Mouse (Mus musculus): ENCODE measurements around the gene Olfml3.

Olfml3 gene

DNA sequence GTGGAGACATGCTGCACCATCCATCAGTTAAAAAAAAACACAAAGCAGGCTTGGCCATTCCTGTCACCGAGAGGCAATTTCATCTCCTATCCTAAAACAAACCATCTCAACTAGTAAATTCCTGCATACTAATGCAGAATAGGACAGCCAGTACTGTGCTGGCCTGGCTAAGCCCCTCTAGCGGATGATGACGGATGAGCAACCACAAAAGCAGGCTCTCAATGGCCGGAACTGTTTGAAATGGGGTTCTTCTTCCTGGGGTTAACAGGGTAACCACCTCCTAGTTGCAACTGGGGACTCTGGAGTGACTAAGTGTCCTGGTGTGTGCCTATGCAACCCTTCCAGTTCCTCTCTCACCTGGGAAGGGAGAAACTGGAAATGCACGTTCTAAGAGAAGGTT is 2.5 kb upstream of the Olfml3 start:
- in situ Hi-C loops (cut with MboI, MseI) = no loop called here

DNA sequence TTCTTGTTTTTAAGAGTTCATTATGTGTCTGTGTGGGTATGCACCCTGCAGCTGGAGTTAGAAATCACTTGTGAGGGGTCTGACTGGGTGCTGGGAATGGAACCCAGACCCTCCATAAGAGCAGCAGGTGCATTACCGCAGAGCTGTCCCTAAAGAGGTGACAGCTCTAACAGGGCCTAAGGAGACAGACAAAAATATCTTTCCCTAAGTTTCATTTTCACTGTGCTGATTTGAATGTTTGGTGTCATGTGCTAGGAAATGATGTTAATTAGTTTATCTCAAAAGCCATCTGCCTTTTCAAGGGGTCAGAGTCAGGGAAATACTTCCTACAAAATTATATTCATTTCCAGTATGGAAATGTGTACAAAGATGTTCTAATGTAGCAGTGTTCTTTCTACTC is 1.5 kb upstream of the Olfml3 start, which contains the start of gene Gm10964:
Gene Gm10964 (plus strand): TSS at position 38 of the 400 bp plus-strand sequence.
- in situ Hi-C loops (cut with MboI, MseI) = loop anchor here (5.0 kb wide), 1 partner anchor 347 kb away; no protein-coding TSS in a partner anchor

DNA sequence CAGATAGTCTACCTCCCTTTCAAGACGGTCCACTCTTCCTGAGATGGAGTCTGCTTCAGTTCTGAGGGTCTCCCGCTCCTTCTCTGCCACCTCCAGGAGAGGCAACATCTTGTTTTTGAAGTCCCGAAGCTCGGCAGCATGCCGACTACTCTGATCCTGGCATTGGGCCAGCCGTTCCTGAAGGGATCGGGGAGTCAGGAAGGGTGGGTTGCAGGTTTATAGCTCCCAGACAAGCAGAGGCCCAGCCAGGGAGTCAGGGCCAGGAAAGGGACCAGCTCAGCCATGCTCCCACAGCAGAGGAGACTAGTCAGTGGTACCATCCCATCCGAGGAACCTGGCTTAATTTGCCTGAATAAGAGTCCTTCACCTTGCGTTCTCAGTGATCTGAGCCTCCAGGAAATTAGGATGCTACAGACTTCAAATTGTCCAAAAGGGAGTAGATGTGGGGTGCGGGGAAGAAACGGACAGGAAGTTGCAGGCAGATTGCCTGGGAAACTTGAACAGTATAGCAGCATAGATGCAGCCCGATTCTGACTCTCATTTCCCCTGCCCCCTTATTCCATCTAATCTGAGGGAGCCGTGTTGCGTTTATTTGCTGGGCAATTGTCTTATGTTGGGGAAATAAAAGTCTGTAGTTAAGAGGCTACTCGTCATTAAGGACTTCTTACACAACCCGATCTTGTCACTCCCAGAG is 593 bp downstream of the Olfml3 start:
- in situ Hi-C loops (cut with MboI, MseI) = loop anchor here (5.0 kb wide), 1 partner anchor 345 kb away; no protein-coding TSS in a partner anchor

DNA sequence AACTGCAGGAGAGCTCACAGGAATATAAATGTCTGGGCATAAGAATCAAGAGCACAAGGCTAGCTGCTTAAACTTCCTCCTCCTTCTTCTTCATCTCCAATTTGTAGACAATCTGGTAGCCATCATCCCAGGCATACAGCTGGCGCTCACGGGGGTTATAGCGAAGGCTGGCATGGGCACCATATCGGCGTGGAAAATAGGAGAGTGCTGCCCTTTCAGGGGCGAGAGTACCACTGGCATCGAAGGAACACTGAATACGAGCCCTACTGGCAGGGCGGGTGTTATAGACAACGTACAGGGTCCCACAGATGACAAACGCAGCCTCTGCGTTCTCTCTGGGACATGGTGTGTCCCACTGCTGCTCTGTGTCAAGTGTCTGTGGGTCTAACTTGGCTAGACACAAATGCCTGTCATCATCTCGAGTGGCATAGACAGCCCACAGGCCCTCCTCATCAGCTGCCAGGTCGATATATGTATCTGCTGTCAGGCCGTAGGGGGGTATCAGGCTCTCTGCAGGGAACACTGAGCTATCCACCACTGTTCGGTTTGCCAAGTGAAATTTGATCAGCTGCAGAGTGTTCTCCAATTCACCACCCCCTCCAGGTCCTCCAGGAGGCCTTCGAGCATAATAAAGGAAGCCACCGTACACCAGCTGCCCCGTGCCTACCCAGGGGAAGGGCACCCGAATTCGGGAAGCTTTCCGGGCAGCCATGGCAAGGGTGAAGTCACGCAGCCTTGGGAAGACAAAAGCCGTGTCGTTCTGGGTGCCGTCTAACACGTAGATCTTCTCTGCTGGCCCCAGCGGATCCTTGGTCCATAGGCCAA is 1.8 kb downstream of the Olfml3 start:
- in situ Hi-C loops (cut with MboI, MseI) = loop anchor here (5.0 kb wide), 1 partner anchor 344 kb away; no protein-coding TSS in a partner anchor

DNA sequence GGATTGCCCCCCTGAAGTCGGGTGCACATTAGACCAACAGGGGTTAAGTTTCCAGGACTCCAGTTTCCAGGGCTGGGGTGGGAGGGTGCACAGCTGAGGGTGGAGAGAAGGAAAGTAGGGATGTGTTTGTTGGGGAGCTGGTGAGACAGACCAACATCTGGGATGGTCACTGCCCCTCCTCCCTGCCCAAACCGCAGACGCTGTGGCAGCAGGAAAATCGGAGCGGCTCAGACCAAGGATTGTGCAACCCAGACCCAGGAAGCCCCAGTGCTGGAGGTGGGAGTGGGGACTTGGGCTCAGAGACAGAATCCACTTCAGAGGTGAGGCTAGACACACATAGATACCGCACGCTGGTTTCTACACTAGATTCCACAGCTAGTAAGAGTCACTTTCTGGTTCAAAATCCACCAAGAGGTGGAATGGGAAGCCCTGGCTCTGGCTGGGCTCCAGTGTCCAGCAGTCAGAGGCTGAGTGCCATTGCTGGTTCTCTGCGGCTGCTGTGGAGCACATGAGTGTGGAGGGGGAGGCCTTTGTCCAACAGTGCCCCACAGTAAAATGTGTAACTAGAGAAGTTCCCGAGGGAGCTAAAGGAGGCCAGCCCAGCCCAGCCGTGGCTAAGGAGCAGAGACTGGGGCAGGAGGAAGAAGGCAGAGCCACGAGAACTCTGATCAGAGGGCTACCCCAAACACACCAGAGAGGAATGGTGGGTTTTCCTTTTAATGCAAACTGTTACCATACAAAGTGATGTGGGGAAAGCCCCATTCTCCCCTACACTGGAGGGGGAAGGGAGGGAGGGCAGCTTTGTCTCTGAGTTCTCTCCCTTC is 2.9 kb downstream of the Olfml3 start:
- in situ Hi-C loops (cut with MboI, MseI) = loop anchor here (5.0 kb wide), 1 partner anchor 343 kb away; no protein-coding TSS in a partner anchor

DNA sequence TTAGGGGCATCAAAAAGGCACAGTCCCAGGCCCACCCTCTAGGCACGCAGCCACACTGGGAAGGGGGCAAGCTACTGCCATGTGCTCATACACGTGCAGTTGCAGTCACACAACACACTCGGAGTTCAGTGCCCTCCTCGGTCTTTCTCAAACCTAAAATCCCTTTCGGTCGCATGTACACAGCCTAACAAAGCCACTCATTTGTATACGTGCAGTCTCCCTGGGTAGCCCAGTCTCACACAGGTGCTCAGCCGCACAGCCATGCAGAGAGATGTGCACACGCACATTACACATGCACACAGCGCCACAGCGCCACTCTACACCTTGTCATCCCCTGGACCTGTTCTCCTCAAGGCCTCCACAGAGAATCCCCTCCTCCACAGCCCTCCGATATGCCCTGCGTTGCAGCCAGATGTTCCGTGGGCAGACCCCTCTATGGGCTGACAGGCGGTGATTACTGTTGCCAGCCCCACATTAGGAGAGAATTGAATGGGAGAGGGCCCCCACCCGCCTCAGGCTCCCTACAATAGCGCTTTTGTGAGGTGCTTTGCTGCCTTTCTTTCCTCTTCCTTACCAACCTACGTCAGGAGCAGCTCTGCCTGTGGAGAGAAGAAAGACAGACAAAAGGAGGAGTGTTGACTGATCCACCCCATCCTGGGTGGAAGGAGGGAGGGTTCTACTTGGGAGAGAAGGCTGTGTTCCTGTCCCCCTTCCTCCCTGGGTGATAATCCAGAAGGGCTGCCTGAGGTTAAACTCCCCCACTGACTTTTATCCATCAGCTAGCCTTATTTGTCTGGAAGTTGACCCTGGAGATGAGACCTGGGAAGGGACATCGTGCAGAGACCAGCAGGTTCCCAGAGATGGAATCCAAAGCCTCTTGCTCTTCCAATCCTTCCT is 3.8 kb downstream of the Olfml3 start:
- in situ Hi-C loops (cut with MboI, MseI) = no loop called here

DNA sequence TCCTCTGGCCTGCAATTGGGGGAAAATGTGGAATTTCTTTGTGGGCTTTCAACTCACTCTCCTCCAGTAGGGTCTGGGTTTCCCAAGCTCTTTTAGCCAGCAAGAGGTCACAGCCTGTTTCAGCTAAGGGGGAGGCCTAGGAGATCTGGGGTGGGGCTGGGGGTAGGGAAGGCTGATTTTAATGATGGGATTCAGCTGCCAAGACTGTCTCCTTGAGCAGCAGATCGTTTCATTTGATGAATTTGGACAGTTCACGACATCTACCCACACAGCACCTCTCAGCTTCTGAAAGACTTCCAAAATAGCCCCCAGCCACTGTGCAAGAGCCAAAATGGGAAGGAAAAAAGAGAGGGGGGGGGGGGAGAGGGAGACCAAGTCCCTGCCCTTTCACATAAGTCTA is 4.6 kb downstream of the Olfml3 start:
- in situ Hi-C loops (cut with MboI, MseI) = no loop called here

DNA sequence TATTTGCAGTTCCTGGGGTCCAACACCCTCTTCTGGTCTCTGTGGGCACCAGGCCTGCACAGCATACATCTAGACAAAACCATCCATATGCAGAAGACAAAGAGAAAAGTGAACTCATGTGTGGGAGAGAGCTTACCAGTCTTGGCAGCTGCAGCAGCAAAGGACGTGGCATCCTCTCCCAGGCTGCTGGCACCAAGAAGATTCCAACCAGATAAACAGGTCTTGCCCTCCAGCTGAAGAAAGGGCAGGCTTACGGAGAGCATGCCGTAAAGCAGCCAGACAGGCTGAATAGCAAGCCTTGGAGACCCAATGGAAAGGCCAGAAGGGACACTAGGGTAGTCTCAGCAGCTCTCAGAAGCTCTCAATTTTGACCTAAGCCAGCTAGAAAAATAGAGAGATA is 5.7 kb downstream of the Olfml3 start:
- in situ Hi-C loops (cut with MboI, MseI) = no loop called here

DNA sequence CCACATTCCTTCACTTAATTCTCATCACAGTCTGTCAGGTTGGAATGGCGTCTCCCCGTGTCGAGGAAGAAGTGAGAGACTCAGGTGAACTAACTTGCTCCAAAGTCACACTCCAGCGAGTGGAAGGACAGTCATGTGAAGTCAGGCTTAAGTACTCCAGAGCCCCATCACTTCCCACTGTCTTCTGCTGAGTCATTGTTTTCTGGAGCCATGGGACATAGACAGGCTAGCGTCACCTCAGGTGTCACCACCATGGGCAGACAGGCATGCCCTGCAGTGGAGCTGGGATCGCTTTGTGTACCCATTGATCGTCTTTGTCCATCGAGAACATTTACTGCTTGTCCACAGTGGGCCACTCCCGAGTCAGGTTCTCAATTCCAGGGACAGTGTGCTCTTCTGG is 8.0 kb downstream of the Olfml3 start:
- in situ Hi-C loops (cut with MboI, MseI) = loop anchor here (10.0 kb wide), 1 partner anchor 195 kb away; no protein-coding TSS in a partner anchor

DNA sequence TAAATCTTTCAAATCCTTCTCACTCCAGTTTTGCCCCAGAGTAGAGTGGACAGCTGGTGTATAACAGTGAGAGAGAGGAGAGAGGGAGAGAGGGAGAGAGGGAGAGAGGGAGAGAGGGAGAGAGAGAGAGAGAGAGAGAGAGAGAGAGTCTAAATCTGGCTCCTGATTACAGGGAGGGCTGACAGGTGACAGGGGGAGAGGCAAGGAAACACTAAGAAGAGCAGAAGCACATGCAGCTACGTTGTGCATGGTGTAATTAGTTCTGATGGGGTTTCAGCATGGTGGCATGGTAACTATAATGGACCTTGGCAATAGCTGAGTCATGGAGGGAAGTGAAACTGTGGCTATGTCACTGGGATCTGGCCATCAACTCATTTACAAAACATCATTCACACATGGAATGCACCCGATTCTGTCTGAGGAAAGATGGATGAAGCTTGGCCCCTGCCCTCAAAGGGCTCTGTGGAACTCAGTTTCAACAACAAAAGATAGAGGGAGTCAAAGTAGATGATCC is 9.9 kb downstream of the Olfml3 start:
- in situ Hi-C loops (cut with MboI, MseI) = loop anchor here (10.0 kb wide), 1 partner anchor 193 kb away; no protein-coding TSS in a partner anchor

DNA sequence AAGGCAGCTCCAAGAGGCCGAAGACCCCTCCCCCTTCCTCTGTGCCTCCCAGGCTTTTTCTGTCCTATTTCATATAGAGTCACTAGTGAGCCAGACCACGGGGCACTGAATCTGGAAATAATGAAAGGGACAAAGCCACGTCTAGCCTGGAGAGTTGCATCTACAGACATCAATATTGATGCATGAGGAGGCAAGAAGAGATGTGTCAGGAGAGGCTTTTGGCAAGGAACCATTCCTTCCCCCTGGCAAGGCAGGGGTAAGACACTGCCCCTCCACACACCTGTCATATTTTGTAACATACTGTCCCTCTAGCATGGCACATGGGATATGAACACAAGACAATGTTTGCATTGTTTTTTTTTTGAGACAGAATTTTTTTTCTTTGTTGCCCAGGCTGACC is 11.2 kb downstream of the Olfml3 start:
- in situ Hi-C loops (cut with MboI, MseI) = loop anchor here (10.0 kb wide), 1 partner anchor 192 kb away; no protein-coding TSS in a partner anchor

DNA sequence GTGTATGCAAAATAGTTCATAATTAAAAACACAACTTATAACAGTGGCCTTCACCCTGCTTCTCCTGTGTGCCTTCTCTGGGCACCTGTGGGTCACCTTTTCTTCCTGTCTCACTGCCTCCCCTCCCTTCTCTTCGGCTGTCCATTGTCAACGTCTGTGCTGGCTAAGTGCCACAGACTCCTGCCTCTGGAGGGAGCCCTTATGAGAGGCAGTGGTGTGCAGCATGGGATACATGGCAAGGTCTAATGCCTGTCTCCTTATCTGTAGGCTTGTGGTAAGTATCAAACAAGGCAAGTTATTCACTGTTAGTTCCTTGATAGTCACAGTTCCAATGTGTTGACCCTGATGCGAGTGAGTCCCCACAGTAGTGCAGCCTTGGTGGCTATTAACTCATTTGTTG is 13.7 kb downstream of the Olfml3 start:
- in situ Hi-C loops (cut with MboI, MseI) = loop anchor here (10.0 kb wide), 1 partner anchor 189 kb away; no protein-coding TSS in a partner anchor

DNA sequence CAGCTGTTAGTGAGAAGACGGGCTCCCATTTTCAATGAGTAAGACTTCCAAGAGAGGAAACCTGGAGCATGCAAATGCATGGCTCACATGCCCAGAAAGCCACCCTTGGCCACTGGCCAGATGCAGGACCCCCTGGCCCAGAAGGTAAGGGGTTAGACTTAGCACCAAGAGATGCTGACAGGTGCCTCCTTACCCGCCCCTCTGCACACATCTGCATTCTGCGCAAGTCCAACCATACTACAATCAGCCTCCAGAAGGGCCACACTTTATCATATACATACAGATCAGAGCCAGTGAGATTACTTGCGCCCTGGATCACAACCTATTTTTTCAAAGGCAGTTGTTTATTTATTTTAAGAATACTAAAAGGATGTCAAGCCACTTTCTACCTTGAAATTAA is 19.1 kb downstream of the Olfml3 start:
- in situ Hi-C loops (cut with MboI, MseI) = no loop called here

DNA sequence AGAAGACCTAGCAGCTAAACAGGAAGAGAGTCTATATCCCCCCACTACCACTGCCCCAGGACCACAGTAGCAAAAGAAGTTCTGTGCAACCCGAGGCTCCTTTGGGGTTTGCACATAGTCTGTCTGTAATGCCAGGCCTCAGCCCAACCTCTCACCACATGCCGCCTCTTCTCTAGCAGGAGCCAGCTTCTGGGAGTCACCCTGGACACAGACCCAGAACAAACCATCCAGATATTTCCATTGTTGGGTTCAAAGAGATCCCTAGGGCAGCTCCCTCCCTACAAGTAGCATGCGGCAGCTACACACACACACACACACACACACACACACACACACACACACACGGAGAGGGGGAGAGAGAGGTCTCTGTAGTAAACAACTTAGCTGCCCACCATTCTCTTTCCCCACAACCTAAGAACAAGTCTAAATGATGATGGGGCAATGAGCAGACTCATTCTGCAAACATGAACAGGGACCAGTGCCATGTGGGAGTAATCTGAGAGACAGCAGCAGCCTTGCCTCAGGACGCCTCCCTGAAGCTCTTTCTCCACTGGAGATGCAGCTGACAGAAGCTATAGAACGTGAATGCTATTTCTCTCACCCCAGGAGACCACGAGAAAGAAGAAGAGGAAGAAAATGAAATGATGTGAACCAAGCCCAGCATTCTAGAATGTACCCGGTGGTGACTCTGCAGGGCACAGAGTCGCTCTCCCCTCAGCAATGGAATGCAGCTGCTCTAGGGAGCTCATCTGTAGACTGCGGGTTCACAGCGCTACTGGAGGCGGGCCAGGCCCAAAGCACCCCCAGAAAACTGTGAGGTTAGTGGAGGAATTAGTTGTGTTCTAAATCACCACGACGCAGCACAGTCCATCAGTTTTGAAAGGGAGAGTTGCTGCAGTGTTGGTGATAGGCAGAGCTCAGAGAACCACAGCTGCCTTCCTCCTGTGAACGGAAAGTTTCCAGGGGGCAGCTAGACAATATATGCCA is 20.7 kb downstream of the Olfml3 start:
- in situ Hi-C loops (cut with MboI, MseI) = no loop called here

DNA sequence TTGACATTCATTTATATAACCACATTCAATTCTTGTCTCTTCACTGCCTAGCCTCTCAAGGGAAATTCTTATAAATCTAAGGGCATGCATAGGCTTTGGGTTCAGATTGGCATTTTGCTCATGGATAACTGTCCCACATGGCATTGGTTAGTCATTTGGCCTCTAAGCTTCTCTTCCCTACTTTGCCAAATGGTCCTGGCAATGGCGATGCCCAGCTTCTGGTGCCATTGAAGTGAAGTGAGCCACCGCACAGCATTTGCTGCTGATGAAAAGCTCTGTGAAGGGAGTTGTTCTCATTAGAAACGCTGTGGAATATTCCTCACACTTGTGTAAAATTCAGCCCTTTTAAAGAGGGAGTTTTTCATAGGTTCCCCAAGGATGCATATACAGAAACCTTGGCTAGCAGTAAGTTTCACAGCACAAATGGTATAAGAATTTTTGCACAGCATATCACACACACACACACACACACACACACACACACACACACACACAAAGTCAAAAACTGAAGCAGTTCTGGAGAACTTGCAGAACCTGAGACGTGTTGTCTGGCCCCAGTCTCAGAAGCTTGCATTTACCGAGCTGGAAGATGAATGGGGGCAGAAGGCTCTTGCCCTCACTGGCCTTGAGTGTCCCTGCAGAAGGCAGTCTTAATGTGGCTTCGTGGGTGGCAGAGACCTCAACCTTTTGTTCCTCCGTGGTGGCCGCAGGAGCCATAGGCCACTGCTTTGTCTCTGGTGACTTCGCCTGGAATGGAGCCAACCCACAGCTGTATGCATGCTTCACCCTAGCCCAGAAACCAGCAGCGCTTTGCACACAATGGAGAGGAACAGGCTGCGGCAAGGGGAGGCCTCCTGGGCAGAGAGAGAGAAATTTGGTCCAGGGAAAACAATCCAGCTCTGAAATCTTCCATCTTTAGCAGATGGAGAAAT is 21.8 kb downstream of the Olfml3 start:
- in situ Hi-C loops (cut with MboI, MseI) = no loop called here

DNA sequence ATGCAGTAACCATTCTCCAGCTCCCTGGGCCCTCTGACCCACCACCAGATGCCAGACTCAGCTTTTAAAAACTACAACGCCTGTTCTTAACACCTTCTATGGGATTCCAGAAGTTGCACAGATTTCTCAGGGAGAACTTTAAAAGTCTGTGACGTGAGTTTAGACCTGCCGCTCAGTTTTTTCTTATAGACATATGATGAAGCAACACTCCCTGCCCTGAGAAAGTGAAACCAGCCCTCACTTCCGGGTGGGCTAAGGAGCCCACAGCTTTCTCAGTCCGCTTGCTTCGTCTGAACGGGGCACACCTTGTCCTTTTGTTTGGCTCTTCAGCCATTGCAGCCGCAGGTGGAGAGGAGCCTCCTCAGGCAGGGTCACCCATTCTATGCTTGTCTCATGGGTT is 22.9 kb downstream of the Olfml3 start:
- in situ Hi-C loops (cut with MboI, MseI) = no loop called here

DNA sequence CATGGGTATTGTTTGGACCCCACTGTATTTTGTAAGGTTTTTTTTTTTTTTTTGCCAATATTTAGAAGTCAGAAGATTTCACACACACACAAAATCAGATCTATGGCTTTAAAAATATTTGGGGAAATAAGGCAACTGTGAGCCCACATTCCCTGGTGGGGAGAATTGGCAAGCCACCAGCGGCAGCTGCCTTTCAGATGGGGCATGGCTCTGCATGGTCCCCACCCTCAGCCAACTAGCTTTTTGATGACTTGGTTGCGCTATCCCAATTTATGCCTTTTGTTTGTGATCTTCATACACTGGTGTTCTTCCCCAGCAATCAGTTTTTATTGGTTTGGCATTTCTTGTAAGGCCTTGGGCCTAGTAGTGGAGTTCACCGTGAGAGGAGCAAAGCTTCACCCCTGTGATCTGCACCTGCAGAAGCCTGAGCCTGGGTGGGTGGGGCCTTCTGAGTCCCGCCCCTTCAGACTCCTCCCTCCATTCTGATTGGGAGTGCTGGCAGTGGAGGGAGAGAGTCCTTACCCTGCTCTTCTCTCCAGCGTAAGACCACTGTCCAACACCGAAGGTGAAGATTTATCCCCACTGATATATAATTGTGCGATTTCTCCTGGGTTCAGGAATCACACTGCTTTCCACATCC is 23.4 kb downstream of the Olfml3 start:
- in situ Hi-C loops (cut with MboI, MseI) = no loop called here

DNA sequence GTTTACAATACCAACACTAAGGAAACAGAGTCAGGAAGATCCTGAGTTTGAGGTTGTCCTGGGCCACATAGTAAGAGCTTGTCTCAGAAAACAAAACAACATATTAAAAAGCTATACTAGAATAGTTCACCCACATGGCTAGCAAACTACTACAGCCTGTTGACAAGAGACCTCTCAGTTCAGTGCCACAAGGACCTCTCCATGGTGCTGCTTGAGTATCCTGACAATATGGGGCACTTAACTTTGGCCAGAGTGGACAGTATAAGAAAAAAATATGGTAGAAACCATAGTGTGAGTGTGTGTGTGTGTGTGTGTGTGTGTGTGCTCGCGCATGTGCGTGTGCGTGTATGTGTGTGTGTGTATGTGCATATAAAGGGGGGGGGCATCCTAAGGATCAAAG is 25.6 kb downstream of the Olfml3 start:
- in situ Hi-C loops (cut with MboI, MseI) = no loop called here
